Mouse (Mus musculus): ENCODE measurements around the gene Actr1a. TPM values are rescaled to one million over a fixed set of nuclear protein-coding genes. Genes with fewer than 3 reads are reported as not detected.
A peak's percentile ranks its signal among the peaks of the same experiment; 100 is the strongest.

The Actr1a gene
- polyA plus RNA-seq, 1 experiment from 2014 or later: 126 TPM

DNA sequence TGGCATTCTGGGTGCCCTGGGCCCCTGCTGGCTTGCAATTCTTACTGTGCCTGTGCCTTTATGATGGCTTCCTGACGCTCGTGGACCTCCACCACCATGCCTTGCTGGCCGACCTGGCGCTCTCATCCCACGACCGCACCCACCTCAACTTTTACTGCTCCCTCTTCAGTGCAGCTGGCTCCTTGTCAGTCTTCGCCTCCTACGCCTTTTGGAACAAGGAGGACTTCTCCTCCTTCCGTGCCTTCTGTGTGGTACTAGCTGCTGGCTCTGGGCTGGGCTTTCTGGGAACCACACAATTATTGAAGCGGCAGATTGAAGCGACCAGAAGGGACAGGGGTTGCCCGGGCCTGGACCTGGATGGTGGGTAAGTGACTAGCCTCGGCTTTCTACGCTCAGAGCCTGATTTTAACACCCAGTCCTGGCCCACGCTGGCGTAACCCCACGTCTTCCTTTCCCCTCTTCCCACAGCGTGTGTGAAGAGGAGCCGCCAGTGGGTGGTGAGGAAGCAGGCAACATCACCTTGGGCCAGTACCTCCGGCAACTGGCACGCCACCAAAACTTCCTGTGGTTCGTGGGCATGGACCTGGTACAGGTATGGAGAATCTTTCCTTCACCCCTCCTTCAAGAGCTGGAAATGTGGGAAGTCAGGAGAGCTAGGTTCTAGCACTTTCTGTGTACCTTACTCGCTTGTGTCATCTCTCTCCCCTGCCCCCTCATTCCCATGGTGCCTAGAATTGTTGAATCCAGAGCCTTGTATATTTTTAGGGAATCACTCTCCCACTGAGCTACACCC lies 27.6 kb downstream of the Actr1a start:
- Histone ChIP-seq H3K4me3 (ENCODE audit: control insufficient read depth in 1 of 2, insufficient read depth in 1 of 2, low read depth in 1 of 2, low read length in 2 of 2) (no peak overlapping the region), H3K27ac (replicated peaks in 1 of 2; ENCODE audit: control insufficient read depth in 1 of 2, insufficient read depth in 1 of 2, low read depth in 2 of 2, low read length in 2 of 2) (no peak overlapping the region), H3K9me3 (ENCODE audit: control insufficient read depth, low read length) (no peaks in the 10 kb centered on the region), H3K4me1 (ENCODE audit: control insufficient read depth in 2 of 2, insufficient read depth in 2 of 2, low read length in 2 of 2) (0 out of 4 replicates have a peak, but pooled peaks cover 0 to 2% of the 10 kb centered on the region in 2 experiments), H3K4me2 (ENCODE audit: low read length) (no peak overlapping the region), H3K9ac (ENCODE audit: low read length) (no peak overlapping the region), H3K27me3 (ENCODE audit: control insufficient read depth, insufficient read depth, low read length) (no peaks in the 10 kb centered on the region), H3K36me3 (ENCODE audit: control insufficient read depth, insufficient read depth, low read length) (no peaks in the 10 kb centered on the region)
- no peak for ATAC-seq (ENCODE audit: insufficient number of reproducible peaks, insufficient read depth, low FRiP score, low read depth)
- 78% methylated on average over 22 of the region's 23 CpGs for WGBS

DNA sequence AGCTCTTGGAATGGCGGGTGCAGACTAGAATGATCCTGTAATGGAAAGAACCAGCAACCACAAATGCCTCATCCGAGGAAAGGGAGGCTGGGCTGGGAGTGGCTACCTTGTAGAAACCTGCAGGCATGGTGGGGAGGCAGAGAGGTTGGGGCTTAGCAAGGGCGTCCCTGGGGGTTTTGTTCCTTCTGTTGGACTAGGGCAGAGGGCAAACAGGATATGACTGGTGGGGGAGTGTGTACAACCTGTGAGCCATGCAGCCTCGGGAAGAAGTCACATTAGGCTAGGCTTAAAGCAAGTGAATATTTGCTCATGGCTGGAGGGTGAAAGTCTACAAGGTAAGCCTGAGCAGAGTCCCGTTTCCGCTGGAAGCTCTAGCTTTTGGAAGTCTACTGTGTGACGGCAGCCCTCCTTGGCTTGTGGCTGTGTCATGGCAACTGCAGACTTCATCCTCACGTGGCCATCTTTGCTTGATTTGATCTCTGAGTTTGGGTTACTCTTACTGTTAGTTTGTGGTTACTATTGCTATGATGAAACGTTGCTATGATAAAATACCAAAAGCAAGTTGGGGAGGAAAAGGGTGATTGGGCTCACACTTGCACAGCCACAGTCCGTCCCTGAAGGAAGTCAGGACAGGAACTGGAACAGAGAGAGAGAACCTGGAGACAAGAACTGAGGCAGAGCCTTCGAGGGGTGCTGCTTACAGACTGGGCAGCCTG lies 32.1 kb downstream of the Actr1a start:
- Histone ChIP-seq H3K4me1 (ENCODE audit: control insufficient read depth in 2 of 2, insufficient read depth in 2 of 2, low read length in 2 of 2) (no peaks in the 10 kb centered on the region), H3K27ac (replicated peaks in 1 of 2; ENCODE audit: control insufficient read depth in 1 of 2, insufficient read depth in 1 of 2, low read depth in 2 of 2, low read length in 2 of 2) (no peak overlapping the region), H3K9ac (ENCODE audit: low read length) (no peak overlapping the region), H3K4me2 (ENCODE audit: low read length) (no peak overlapping the region), H3K9me3 (ENCODE audit: control insufficient read depth, low read length) (no peaks in the 10 kb centered on the region), H3K4me3 (ENCODE audit: control insufficient read depth in 1 of 2, insufficient read depth in 1 of 2, low read depth in 1 of 2, low read length in 2 of 2) (no peak overlapping the region), H3K27me3 (ENCODE audit: control insufficient read depth, insufficient read depth, low read length) (peaks cover 2% of the 10 kb centered on the region), H3K36me3 (ENCODE audit: control insufficient read depth, insufficient read depth, low read length) (no peaks in the 10 kb centered on the region)
- no peak for ATAC-seq (ENCODE audit: insufficient number of reproducible peaks, insufficient read depth, low FRiP score, low read depth)
- WGBS: 77% methylated on average over 11 of the region's 11 CpGs

DNA sequence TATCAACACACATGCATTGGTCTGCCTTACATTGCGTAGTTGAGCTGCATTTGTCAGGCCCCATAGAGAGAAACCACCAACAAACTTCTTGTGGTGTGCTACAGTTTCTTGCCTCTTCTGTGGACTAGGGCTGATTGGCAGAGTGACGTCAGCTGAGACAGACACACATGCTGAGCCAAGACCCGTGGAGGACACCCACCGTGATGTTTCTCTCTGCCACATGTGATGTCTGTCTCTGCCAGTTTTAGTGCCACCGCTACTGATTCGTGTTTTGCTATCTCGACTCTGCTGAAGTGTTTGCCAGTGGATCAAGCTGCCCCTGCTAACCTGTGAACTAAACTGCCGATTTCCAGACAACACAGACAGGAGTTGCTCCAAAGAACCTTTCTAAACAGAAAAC lies 33.4 kb downstream of the Actr1a start:
- Histone ChIP-seq H3K27ac (replicated peaks in 1 of 2; ENCODE audit: control insufficient read depth in 1 of 2, insufficient read depth in 1 of 2, low read depth in 2 of 2, low read length in 2 of 2) (no peak overlapping the region), H3K4me3 (ENCODE audit: control insufficient read depth in 1 of 2, insufficient read depth in 1 of 2, low read depth in 1 of 2, low read length in 2 of 2) (no peak overlapping the region), H3K9me3 (ENCODE audit: control insufficient read depth, low read length) (no peaks in the 10 kb centered on the region), H3K36me3 (ENCODE audit: control insufficient read depth, insufficient read depth, low read length) (no peaks in the 10 kb centered on the region), H3K27me3 (ENCODE audit: control insufficient read depth, insufficient read depth, low read length) (peaks cover 15% of the 10 kb centered on the region), H3K4me2 (ENCODE audit: low read length) (no peak overlapping the region), H3K4me1 (ENCODE audit: control insufficient read depth in 2 of 2, insufficient read depth in 2 of 2, low read length in 2 of 2) (peaks cover 0 to 4% of the 10 kb centered on the region in 2 experiments; a peak in 1 of 4 replicates), H3K9ac (ENCODE audit: low read length) (no peak overlapping the region)
- no peak for ATAC-seq (ENCODE audit: insufficient number of reproducible peaks, insufficient read depth, low FRiP score, low read depth)
- WGBS: 75% methylated on average over 8 of the region's 8 CpGs

DNA sequence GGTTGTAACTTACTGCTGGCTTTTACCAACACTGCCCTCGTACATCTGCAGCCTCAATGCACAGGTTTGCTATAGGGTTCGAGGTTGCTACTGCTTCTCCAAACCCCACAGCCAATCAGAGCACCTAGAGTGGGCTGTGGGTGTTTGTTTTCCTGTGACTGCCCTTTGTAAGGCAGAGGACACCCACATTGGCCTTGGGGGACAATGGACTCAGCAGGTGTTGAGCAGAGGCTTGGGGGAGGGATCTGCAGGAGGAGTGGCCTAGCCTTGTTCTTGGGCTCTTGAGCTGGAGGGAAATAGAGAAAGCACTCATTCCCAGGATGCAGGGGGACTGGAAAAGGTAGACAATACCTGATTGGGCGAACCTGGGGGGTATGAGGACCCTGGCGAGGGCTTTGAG lies 37.2 kb downstream of the Actr1a start:
- H3K4me1 ChIP-seq (ENCODE audit: control insufficient read depth in 2 of 2, insufficient read depth in 2 of 2, low read length in 2 of 2): peaks cover 2 to 4% of the 10 kb centered on the region in 2 experiments; a peak in 1 of 4 replicates
- H3K36me3 ChIP-seq (ENCODE audit: control insufficient read depth, insufficient read depth, low read length): no peaks in the 10 kb centered on the region
- no peaks in the 10 kb centered on the region for H3K9me3 ChIP-seq (ENCODE audit: control insufficient read depth, low read length)
- no peak overlapping the region for H3K4me3 ChIP-seq (ENCODE audit: control insufficient read depth in 1 of 2, insufficient read depth in 1 of 2, low read depth in 1 of 2, low read length in 2 of 2)
- H3K27ac ChIP-seq (replicated peaks in 1 of 2; ENCODE audit: control insufficient read depth in 1 of 2, insufficient read depth in 1 of 2, low read depth in 2 of 2, low read length in 2 of 2): 0 out of 4 replicates have a peak overlapping the region, but pooled peaks have one; percentile 18 to 62
- H3K9ac ChIP-seq (ENCODE audit: low read length): no peak overlapping the region
- H3K4me2 ChIP-seq (ENCODE audit: low read length): peak overlapping the region; percentile 79; the same call in 1 of the 2 replicates
- no peak for ATAC-seq (ENCODE audit: insufficient number of reproducible peaks, insufficient read depth, low FRiP score, low read depth)
- peaks cover 18% of the 10 kb centered on the region for H3K27me3 ChIP-seq (ENCODE audit: control insufficient read depth, insufficient read depth, low read length)
- WGBS: 56% methylated on average over 4 of the region's 4 CpGs

DNA sequence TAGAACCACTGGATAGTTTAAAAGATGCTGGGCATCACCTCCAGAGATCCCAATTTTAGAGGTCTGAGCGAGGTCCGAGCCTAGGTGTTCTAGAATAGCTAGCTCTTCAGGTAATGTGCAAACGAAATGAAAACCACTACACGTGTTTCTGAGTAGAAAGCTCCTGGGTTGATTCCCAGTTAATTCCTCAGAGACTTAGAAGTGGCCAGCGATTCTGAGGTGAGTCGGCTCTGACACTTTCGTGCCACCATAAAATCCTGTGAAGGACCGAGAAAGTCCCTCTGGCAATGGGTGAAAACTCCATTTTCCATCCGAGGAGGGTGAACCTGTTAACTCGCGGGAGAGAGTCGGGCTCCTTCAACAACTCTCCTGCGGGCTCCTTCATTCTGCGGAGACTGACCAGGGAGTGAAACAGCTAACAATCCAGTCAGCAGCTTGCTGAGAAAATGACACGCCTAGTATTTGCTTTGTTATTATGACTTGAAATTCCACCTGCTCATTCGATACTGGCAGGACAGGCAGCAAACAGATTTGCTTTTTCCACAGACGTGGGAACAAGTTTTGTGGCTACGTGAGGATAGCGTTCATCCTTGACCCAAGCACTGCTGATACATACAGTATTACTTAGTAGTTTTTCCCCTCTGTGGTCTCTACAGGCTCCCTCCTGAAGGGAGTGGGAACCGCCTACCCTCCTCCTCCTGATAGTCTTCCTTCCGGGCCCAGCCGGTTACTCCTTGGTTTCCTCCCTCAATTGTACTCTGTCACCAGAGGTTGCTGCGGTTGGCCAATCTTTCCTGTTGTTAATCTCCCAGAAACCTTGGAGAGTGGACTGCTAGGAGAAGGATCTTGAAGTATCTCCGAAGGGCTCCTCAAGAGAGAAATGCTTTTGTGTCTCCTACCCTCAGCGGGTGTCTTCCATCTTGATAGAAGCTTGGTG lies 37.9 kb downstream of the Actr1a start:
- WGBS: 18% methylated on average over 25 of the region's 25 CpGs
- Histone ChIP-seq H3K4me2 (ENCODE audit: low read length) (peak overlapping the region; percentile 79), H3K27me3 (ENCODE audit: control insufficient read depth, insufficient read depth, low read length) (peaks cover 22% of the 10 kb centered on the region), H3K27ac (replicated peaks in 1 of 2; ENCODE audit: control insufficient read depth in 1 of 2, insufficient read depth in 1 of 2, low read depth in 2 of 2, low read length in 2 of 2) (peak overlapping the region; percentile 18 to 62; a peak in 3 of 4 replicates), H3K4me3 (ENCODE audit: control insufficient read depth in 1 of 2, insufficient read depth in 1 of 2, low read depth in 1 of 2, low read length in 2 of 2) (peak overlapping the region; percentile 50 to 52; a peak in 3 of 4 replicates), H3K9me3 (ENCODE audit: control insufficient read depth, low read length) (no peaks in the 10 kb centered on the region), H3K9ac (ENCODE audit: low read length) (peak overlapping the region; percentile 65), H3K4me1 (ENCODE audit: control insufficient read depth in 2 of 2, insufficient read depth in 2 of 2, low read length in 2 of 2) (peaks cover 2 to 4% of the 10 kb centered on the region in 2 experiments; a peak in 1 of 4 replicates), H3K36me3 (ENCODE audit: control insufficient read depth, insufficient read depth, low read length) (no peaks in the 10 kb centered on the region)
- ATAC-seq (ENCODE audit: insufficient number of reproducible peaks, insufficient read depth, low FRiP score, low read depth): no peak

DNA sequence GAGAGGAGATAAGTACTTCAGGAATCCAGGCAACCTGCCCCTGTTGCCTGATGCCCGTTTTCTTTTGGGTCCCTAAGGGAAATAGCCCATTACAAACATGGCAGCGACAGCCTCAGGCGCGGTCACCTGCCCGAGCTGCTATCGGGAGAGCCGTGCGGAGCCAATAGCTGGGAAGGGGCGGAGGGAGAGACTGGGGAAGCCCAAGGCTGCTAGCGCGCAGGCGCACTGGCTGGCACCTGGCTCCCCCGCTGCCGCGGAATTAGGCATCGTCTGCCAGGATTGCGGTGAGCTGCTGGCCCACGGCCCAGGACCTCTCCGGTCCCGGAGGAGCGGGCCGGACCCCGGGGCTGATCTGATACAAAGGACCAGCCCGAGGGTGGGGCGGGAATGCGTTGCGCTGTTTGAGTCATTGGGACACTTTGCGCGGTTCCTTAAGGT lies 38.8 kb downstream of the Actr1a start:
- H3K9ac ChIP-seq (ENCODE audit: low read length): peak overlapping the region; percentile 65
- WGBS: under 1% methylated on average over 29 of the region's 29 CpGs
- H3K4me1 ChIP-seq (ENCODE audit: control insufficient read depth in 2 of 2, insufficient read depth in 2 of 2, low read length in 2 of 2): peaks cover 2 to 4% of the 10 kb centered on the region in 2 experiments; a peak in 1 of 4 replicates
- peak; percentile 75 for ATAC-seq (ENCODE audit: insufficient number of reproducible peaks, insufficient read depth, low FRiP score, low read depth)
- H3K27ac ChIP-seq (replicated peaks in 1 of 2; ENCODE audit: control insufficient read depth in 1 of 2, insufficient read depth in 1 of 2, low read depth in 2 of 2, low read length in 2 of 2): no peak overlapping the region
- no peaks in the 10 kb centered on the region for H3K9me3 ChIP-seq (ENCODE audit: control insufficient read depth, low read length)
- peaks cover 22% of the 10 kb centered on the region for H3K27me3 ChIP-seq (ENCODE audit: control insufficient read depth, insufficient read depth, low read length)
- H3K4me3 ChIP-seq (ENCODE audit: control insufficient read depth in 1 of 2, insufficient read depth in 1 of 2, low read depth in 1 of 2, low read length in 2 of 2): peak overlapping the region; percentile 50 to 52
- H3K36me3 ChIP-seq (ENCODE audit: control insufficient read depth, insufficient read depth, low read length): no peaks in the 10 kb centered on the region
- peak overlapping the region; percentile 79 for H3K4me2 ChIP-seq (ENCODE audit: low read length)

Data from heart, embryonic 14.5 days (tissue).